Mouse (Mus musculus) embryo, embryonic 9.5 days (tissue): ENCODE measurements around the gene Gm49325.

ENCODE experiments used
- DNase-seq: peaks from one replicate; pipeline ENCODE4 v3.0.0-alpha.2; 2017; ENCODE audit errors: extremely low spot score

Gene Gm49325

GRCm38 (mm10) chr10:77589117-77589516 is 16.9 kb upstream of the Gm49325 start:
- no peak for DNase-seq

- DNase-seq = no peak
These were observed 16.2 kb upstream of the Gm49325 start for GRCm38 (mm10) chr10:77589749-77590148.

- peak; percentile 62 for DNase-seq
These were observed 15.2 kb upstream of the Gm49325 start for GRCm38 (mm10) chr10:77590812-77591211.

- DNase-seq = no peak
These were observed 14.5 kb upstream of the Gm49325 start for GRCm38 (mm10) chr10:77591546-77591945.

- no peak for DNase-seq
These were observed 9.9 kb upstream of the Gm49325 start for GRCm38 (mm10) chr10:77596060-77596459.

GRCm38 (mm10) chr10:77603021-77603420 is 3.0 kb upstream of the Gm49325 start:
- DNase-seq = no peak

GRCm38 (mm10) chr10:77604111-77604510 is 1.9 kb upstream of the Gm49325 start:
- no peak for DNase-seq

- no peak for DNase-seq
These were observed 1.0 kb upstream of the Gm49325 start for GRCm38 (mm10) chr10:77604958-77605357.

GRCm38 (mm10) chr10:77605368-77605767 is 629 bp upstream of the Gm49325 start:
- peak; percentile 57 for DNase-seq

- no peak for DNase-seq
These were observed 858 bp downstream of the Gm49325 start for GRCm38 (mm10) chr10:77606855-77607254.

- no peak for DNase-seq
These were observed 1.4 kb downstream of the Gm49325 start for GRCm38 (mm10) chr10:77607441-77607840.

- DNase-seq = no peak
These were observed 2.6 kb downstream of the Gm49325 start for GRCm38 (mm10) chr10:77608589-77608988.

GRCm38 (mm10) chr10:77610221-77610961 is 4.4 kb downstream of the Gm49325 start:
- DNase-seq = no peak

GRCm38 (mm10) chr10:77613409-77613808 is 7.4 kb downstream of the Gm49325 start:
- no peak for DNase-seq

- DNase-seq = no peak
These were observed 9.7 kb downstream of the Gm49325 start for GRCm38 (mm10) chr10:77615647-77616046.

- DNase-seq = no peak
These were observed 10.2 kb downstream of the Gm49325 start for GRCm38 (mm10) chr10:77616166-77616565.

GRCm38 (mm10) chr10:77616926-77617325 is 10.9 kb downstream of the Gm49325 start:
- no peak for DNase-seq

- peak; percentile 6 for DNase-seq
These were observed 15.5 kb downstream of the Gm49325 start for GRCm38 (mm10) chr10:77621546-77621945.

- DNase-seq = peak; percentile 89
These were observed 16.3 kb downstream of the Gm49325 start, which contains the start of gene Ube2g2 for GRCm38 (mm10) chr10:77622055-77622988. Gene Ube2g2 (plus strand): TSS chr10:77622275.

- DNase-seq = peak; percentile 20
These were observed 17.1 kb downstream of the Gm49325 start for GRCm38 (mm10) chr10:77623069-77623492.

GRCm38 (mm10) chr10:77623639-77624400 is 17.8 kb downstream of the Gm49325 start:
- DNase-seq = no peak

GRCm38 (mm10) chr10:77624570-77624995 is 18.6 kb downstream of the Gm49325 start:
- no peak for DNase-seq
